8 mouse cellular contexts compared by ENCODE assay signal in genomic region chr11:96776968-96777962, GRCm38 (mm10). TPM values are rescaled to one million over a fixed set of nuclear protein-coding genes. Genes with fewer than 3 reads are reported as not detected.
A peak's percentile ranks its signal among the peaks of the same experiment; 100 is the strongest.
DNase-seq lines count a peak whose midpoint lies in the region; ATAC-seq lines count a peak whose summit lies in the region.

Snx11 (minus strand) TSS chr11:96777559.

- peak within 1 kb of the TSS; percentile 80 for H3K4me2 ChIP-seq in hindbrain, embryonic 11.5 days (replicated peaks; ENCODE audit: low read depth, low read length)

- H3K36me3 ChIP-seq in hindbrain, embryonic 11.5 days (ENCODE audit: control insufficient read depth, insufficient read depth, low read length), result no peaks in the 10 kb centered on the region

- H3K9ac ChIP-seq in hindbrain, embryonic 11.5 days (ENCODE audit: low read depth, low read length), result peak within 1 kb of the TSS; percentile 53

- peak; percentile 99 for DNase-seq in Muller cell, postnatal 12 days (ENCODE audit: inconsistent ontology term)
- peak; percentile 100 for DNase-seq in cerebellum, adult 9-11 months
- peak; percentile 99 to 100 for DNase-seq in frontal cortex, adult 2 months (ENCODE audit: extremely low spot score in 1 of 2, low spot score in 1 of 2)
- peak; percentile 99 for DNase-seq in hindbrain, embryonic 11.5 days (ENCODE audit: low spot score)
- peak; percentile 99 for DNase-seq in layer of hippocampus, postnatal 10 days (ENCODE audit: low spot score in 2 of 2)
- DNase-seq in lung, postnatal 10 days, result peak; percentile 100
- DNase-seq in ovary, postnatal 36 days (ENCODE audit: low spot score), result peak; percentile 99
- DNase-seq in thymus, postnatal 25 days, result peak; percentile 98

- H3K4me1 ChIP-seq in hindbrain, embryonic 11.5 days (replicated peaks; ENCODE audit: control insufficient read depth, insufficient read depth, low read length), result peaks cover 2% of the 10 kb centered on the region; the same call in 1 of the 2 replicates

- H3K4me3 ChIP-seq in hindbrain, embryonic 11.5 days (ENCODE audit: low read depth, low read length), result peak within 1 kb of the TSS; percentile 69

- H3K27ac ChIP-seq in hindbrain, embryonic 11.5 days (ENCODE audit: low read depth, low read length), result peak within 1 kb of the TSS; percentile 59; the same call in 1 of the 2 replicates

- 2% methylated on average over 59 of the region's 59 CpGs for WGBS in hindbrain, embryonic 11.5 days

- no peaks in the 10 kb centered on the region for H3K9me3 ChIP-seq in hindbrain, embryonic 11.5 days (ENCODE audit: control insufficient read depth, low read length)

- no peaks in the 10 kb centered on the region for H3K27me3 ChIP-seq in hindbrain, embryonic 11.5 days (ENCODE audit: control insufficient read depth, insufficient read depth, low read length)

- peak; percentile 98 for ATAC-seq in hindbrain, embryonic 11.5 days (ENCODE audit: low FRiP score)

RNA-seq across cellular contexts. Expression of gene Snx11, which starts in this region (rescaled TPM):
- 42.0 and 48.0 TPM in 2 replicates for polyA plus RNA-seq in frontal cortex, adult 2 months (2012; rRNA removed)
- 13.8 and 14.4 TPM in 2 replicates for polyA plus RNA-seq in hindbrain, embryonic 11.5 days (2014; fragmentation: Nextera tagmentation; extraction: Ambion mirVana)
- 10 to 100 TPM; 43.1 to 49.0 TPM for total RNA-seq in layer of hippocampus, postnatal 10 days (2021)

Comparison
In these comparisons a context has a peak if more than half of its experiments do, and no peak if none do; other contexts are left out.
1. Peak in every context shown above with its lines: DNase-seq, ATAC-seq, H3K4me3 ChIP-seq and H3K27ac ChIP-seq.